Mouse (Mus musculus): ENCODE data around the gene Thap2.

- TF ChIP-seq CHD2 (IDR thresholded peaks at IDR 0.05; ENCODE audit: low read depth, low read length): no peak
- TF ChIP-seq ZC3H11A (IDR thresholded peaks at IDR 0.05; ENCODE audit: borderline replicate concordance, low read depth, low read length): no peak
- no peak for TF ChIP-seq MAFK (IDR thresholded peaks at IDR 0.05; ENCODE audit: insufficient read depth, low read depth, low read length)
- TF ChIP-seq ZNF384 (IDR thresholded peaks at IDR 0.05; ENCODE audit: low read depth, low read length): no peak
- TF ChIP-seq HCFC1 (IDR thresholded peaks at IDR 0.05; ENCODE audit: borderline replicate concordance, insufficient read depth, low read length): no peak
These were observed 1.1 kb upstream of the Thap2 start for GRCm38 (mm10) chr10:115385018-115386002.
